Mouse (Mus musculus): ENCODE results near the gene Snap91.

DNA sequence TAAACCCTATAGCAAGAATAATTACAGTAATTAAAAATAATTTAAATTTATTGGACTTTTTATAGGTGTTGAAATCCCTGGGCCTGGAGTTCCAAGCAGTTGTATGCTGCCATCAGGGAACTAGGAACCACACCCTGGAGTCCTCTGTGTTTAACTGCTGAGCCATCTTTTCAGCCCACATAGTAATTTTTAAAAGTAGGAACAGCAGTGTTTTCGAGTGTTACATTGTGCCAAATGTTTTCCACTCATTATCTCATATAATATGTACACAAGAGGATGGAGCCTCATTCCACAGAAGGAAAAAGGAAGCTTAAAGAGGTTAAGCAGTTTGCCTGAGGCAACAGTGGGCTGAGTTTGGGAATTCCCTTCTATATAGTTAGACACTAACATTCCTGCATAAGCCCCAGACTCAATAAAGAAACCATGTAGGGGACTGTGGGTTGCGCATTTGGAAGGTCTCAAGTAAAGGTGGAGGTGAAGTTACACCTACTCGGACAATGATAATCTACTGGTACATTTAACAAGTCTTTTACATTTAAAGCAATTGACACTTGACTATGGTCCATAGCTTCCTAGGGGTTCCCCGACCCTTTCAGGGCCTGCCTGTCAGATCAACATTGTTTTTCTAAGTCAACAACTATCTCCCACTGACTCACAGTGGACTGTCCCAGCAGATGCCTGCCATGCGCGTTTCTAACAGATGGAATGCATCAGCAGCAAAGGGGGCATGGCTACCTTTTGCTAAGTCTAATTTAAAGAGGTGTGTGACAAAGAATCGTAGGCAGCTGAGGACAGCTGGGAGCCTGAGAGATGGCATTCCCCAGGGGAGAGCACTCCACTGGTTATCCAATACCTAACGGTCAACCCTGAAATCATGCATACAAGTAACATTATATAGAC lies 117.7 kb downstream of the Snap91 start:
- TF ChIP-seq CTCF (IDR thresholded peaks at IDR 0.05; ENCODE audit: borderline replicate concordance, insufficient read depth, low read length) (no peak), POLR2A (IDR thresholded peaks at IDR 0.05; ENCODE audit: low read depth, low read length) (no peak)

Data from embryonic fibroblast, embryonic 13.5 days (primary cell).